In the genomic region with DNA sequence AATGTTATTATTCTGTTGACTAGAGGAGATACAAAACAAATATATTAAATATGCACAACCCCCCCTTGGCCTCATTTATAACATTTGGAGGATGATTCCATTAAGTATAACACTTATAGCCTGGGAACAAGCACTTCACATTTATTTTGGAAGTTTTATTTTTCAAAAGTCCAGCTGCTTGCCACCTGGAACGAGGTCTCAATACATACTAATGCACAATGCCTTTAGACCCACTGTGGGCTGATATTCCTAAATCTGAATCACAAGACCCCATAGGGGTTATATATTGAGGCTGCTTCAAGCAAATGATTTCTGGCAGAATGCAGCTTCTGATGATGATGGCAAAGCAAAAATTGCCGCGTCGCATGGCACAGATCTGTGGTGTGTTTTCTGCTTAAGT, we compare ENCODE assay signal across 34 mouse cellular contexts. TPM values are rescaled to one million over a fixed set of nuclear protein-coding genes. Genes with fewer than 3 reads are reported as not detected.
A peak's percentile ranks its signal among the peaks of the same experiment; 100 is the strongest.
DNase-seq lines count a peak whose midpoint lies in the region; ATAC-seq and TF ChIP-seq lines count a peak whose summit lies in the region.
"Had no signal": no experiment of that assay in that cellular context is flagged by ENCODE, and none has a peak within 500 bp of the region (broad histone marks: within the 10 kb centered on the region; RNA-seq: fewer than 3 reads in every experiment).

No protein-coding gene starts in this region.

- no peak for DNase-seq in hindbrain, embryonic 11.5 days (ENCODE audit: low spot score)
- DNase-seq in hindbrain, postnatal 0 days (ENCODE audit: low spot score) = no peak
- no peak for DNase-seq in neural tube, embryonic 11.5 days (ENCODE audit: low spot score)
- DNase-seq in forebrain, postnatal 0 days = peak; percentile 8
- DNase-seq in layer of hippocampus, adult 11-12 months (ENCODE audit: low spot score) = no peak
- DNase-seq: adrenal gland, postnatal 25 days; B cell, adult 2 months; cerebellum, adult 18-20 months; cerebellum, postnatal 10 days; gastrocnemius, adult 2 months; gastrocnemius, postnatal 36 days; heart, adult 2 months; heart, postnatal 4 days; kidney, adult 11 months; kidney, postnatal 14 days; liver, embryonic 13.5 days; lung, adult 18-20 months; lung, postnatal 4 days; right cerebral cortex, postnatal 4 days; thymus, adult 2 months; thymus, postnatal 36 days had no signal

- WGBS in hindbrain, embryonic 11.5 days = 53% methylated on average over 4 of the region's 4 CpGs
- 37% methylated on average over 4 of the region's 4 CpGs for WGBS in hindbrain, postnatal 0 days
- 49% methylated on average over 4 of the region's 4 CpGs for WGBS in neural tube, embryonic 11.5 days
- WGBS in neural tube, embryonic 15.5 days = 36% methylated on average over 4 of the region's 4 CpGs
- 22% methylated on average over 4 of the region's 4 CpGs for WGBS in forebrain, postnatal 0 days
- WGBS in neural tube, embryonic 13.5 days = 28% methylated on average over 4 of the region's 4 CpGs

- no peak for TF ChIP-seq CTCF in hindbrain, postnatal 0 days (IDR thresholded peaks at IDR 0.05; ENCODE audit: low read depth)
- no peak for TF ChIP-seq CTCF in forebrain, postnatal 0 days (IDR thresholded peaks at IDR 0.05; ENCODE audit: low read depth)

- no peak overlapping the region for H3K4me3 ChIP-seq in hindbrain, embryonic 11.5 days (ENCODE audit: low read depth, low read length)
- no peak overlapping the region for H3K4me3 ChIP-seq in hindbrain, postnatal 0 days (ENCODE audit: low read length)
- no peak overlapping the region for H3K4me3 ChIP-seq in neural tube, embryonic 11.5 days (ENCODE audit: low read depth, low read length)
- H3K4me3 ChIP-seq in neural tube, embryonic 15.5 days (replicated peaks) = no peak overlapping the region
- H3K4me3 ChIP-seq in forebrain, postnatal 0 days (ENCODE audit: low read depth, low read length) = no peak overlapping the region
- H3K4me3 ChIP-seq in neural tube, embryonic 13.5 days = no peak overlapping the region
- H3K4me3 ChIP-seq: gastrocnemius, adult 2 months; heart, adult 2 months; heart, embryonic 12.5 days; left cerebral cortex, adult 2 months; limb, embryonic 15.5 days; liver, embryonic 13.5 days; megakaryocyte, embryonic 14.5 days had no signal

- H3K4me1 ChIP-seq in hindbrain, embryonic 11.5 days (replicated peaks; ENCODE audit: control insufficient read depth, insufficient read depth, low read length) = peaks cover 3% of the 10 kb centered on the region; the same call in 1 of the 2 replicates
- no peaks in the 10 kb centered on the region for H3K4me1 ChIP-seq in hindbrain, postnatal 0 days (ENCODE audit: insufficient read depth, low read length)
- H3K4me1 ChIP-seq in neural tube, embryonic 11.5 days (ENCODE audit: control insufficient read depth, insufficient read depth, low read length) = 0 out of 2 replicates have a peak, but pooled peaks cover 2% of the 10 kb centered on the region
- peaks cover 6% of the 10 kb centered on the region for H3K4me1 ChIP-seq in neural tube, embryonic 15.5 days
- no peaks in the 10 kb centered on the region for H3K4me1 ChIP-seq in forebrain, postnatal 0 days (ENCODE audit: insufficient read depth)
- H3K4me1 ChIP-seq in neural tube, embryonic 13.5 days (replicated peaks) = peaks cover 13% of the 10 kb centered on the region
- H3K4me1 ChIP-seq: heart, embryonic 12.5 days; limb, embryonic 15.5 days; liver, embryonic 13.5 days; megakaryocyte, embryonic 14.5 days had no signal

- no peak overlapping the region for H3K4me2 ChIP-seq in hindbrain, embryonic 11.5 days (replicated peaks; ENCODE audit: low read depth, low read length)
- H3K4me2 ChIP-seq in hindbrain, postnatal 0 days (ENCODE audit: low read depth, low read length) = no peak overlapping the region
- H3K4me2 ChIP-seq in neural tube, embryonic 11.5 days (ENCODE audit: low read depth) = peak overlapping the region; percentile 3; the same call in 1 of the 2 replicates
- H3K4me2 ChIP-seq in neural tube, embryonic 15.5 days = no peak overlapping the region
- H3K4me2 ChIP-seq in forebrain, postnatal 0 days (ENCODE audit: low read depth) = no peak overlapping the region
- H3K4me2 ChIP-seq in neural tube, embryonic 13.5 days = 0 out of 2 replicates have a peak overlapping the region, but pooled peaks have one; percentile 35
- H3K4me2 ChIP-seq: limb, embryonic 15.5 days; liver, embryonic 13.5 days had no signal

- ATAC-seq in hindbrain, embryonic 11.5 days (ENCODE audit: low FRiP score) = peak; percentile 48
- no peak for ATAC-seq in hindbrain, postnatal 0 days
- peak; percentile 42 for ATAC-seq in neural tube, embryonic 11.5 days (ENCODE audit: insufficient read depth, low FRiP score, low TSS enrichment)
- ATAC-seq in neural tube, embryonic 15.5 days (ENCODE audit: low FRiP score) = no peak
- ATAC-seq in forebrain, postnatal 0 days = no peak
- no peak; the same call in 1 of the 2 replicates for ATAC-seq in neural tube, embryonic 13.5 days (ENCODE audit: low read depth)
- ATAC-seq: inflammation-experienced regulatory T-cells, adult 6 months; lung, postnatal 0 days had no signal

- no peak overlapping the region for H3K9ac ChIP-seq in hindbrain, embryonic 11.5 days (ENCODE audit: low read depth, low read length)
- no peak overlapping the region for H3K9ac ChIP-seq in hindbrain, postnatal 0 days (replicated peaks; ENCODE audit: low read length)
- H3K9ac ChIP-seq in neural tube, embryonic 11.5 days (ENCODE audit: low read length) = no peak overlapping the region
- H3K9ac ChIP-seq in neural tube, embryonic 15.5 days (replicated peaks) = no peak overlapping the region
- H3K9ac ChIP-seq in forebrain, postnatal 0 days = no peak overlapping the region
- no peak overlapping the region for H3K9ac ChIP-seq in neural tube, embryonic 13.5 days
- H3K9ac ChIP-seq: heart, embryonic 12.5 days; limb, embryonic 15.5 days; liver, embryonic 13.5 days had no signal

- H3K27me3 ChIP-seq in hindbrain, embryonic 11.5 days (ENCODE audit: control insufficient read depth, insufficient read depth, low read length) = peaks cover 13% of the 10 kb centered on the region
- peaks cover 59% of the 10 kb centered on the region for H3K27me3 ChIP-seq in hindbrain, postnatal 0 days (ENCODE audit: insufficient read depth, low read length)
- H3K27me3 ChIP-seq in neural tube, embryonic 11.5 days (ENCODE audit: control insufficient read depth, insufficient read depth, low read length) = no peaks in the 10 kb centered on the region; the same call in 1 of the 2 replicates
- H3K27me3 ChIP-seq in neural tube, embryonic 15.5 days (replicated peaks) = peaks cover 23% of the 10 kb centered on the region
- H3K27me3 ChIP-seq in forebrain, postnatal 0 days (ENCODE audit: insufficient read depth, low read length) = peaks cover 46% of the 10 kb centered on the region
- peaks cover 71% of the 10 kb centered on the region for H3K27me3 ChIP-seq in neural tube, embryonic 13.5 days
- H3K27me3 ChIP-seq: megakaryocyte, embryonic 14.5 days had no signal

- H3K36me3 ChIP-seq in hindbrain, embryonic 11.5 days (ENCODE audit: control insufficient read depth, insufficient read depth, low read length) = no peaks in the 10 kb centered on the region
- no peaks in the 10 kb centered on the region for H3K36me3 ChIP-seq in hindbrain, postnatal 0 days (ENCODE audit: insufficient read depth, low read length)
- no peaks in the 10 kb centered on the region for H3K36me3 ChIP-seq in neural tube, embryonic 11.5 days (ENCODE audit: control insufficient read depth, insufficient read depth, low read length)
- H3K36me3 ChIP-seq in neural tube, embryonic 15.5 days = no peaks in the 10 kb centered on the region
- H3K36me3 ChIP-seq in forebrain, postnatal 0 days (ENCODE audit: insufficient read depth) = no peaks in the 10 kb centered on the region
- H3K36me3 ChIP-seq in neural tube, embryonic 13.5 days = no peaks in the 10 kb centered on the region
- H3K36me3 ChIP-seq: heart, embryonic 12.5 days; limb, embryonic 15.5 days; liver, embryonic 13.5 days had no signal

- H3K27ac ChIP-seq in hindbrain, embryonic 11.5 days (ENCODE audit: low read depth, low read length) = no peak overlapping the region
- no peak overlapping the region for H3K27ac ChIP-seq in hindbrain, postnatal 0 days
- H3K27ac ChIP-seq in neural tube, embryonic 11.5 days (ENCODE audit: low read depth, low read length) = no peak overlapping the region
- H3K27ac ChIP-seq in neural tube, embryonic 15.5 days (replicated peaks) = no peak overlapping the region
- no peak overlapping the region for H3K27ac ChIP-seq in forebrain, postnatal 0 days (ENCODE audit: low read depth, low read length)
- H3K27ac ChIP-seq in neural tube, embryonic 13.5 days (replicated peaks) = no peak overlapping the region
- H3K27ac ChIP-seq: gastrocnemius, adult 2 months; heart, adult 2 months; left cerebral cortex, adult 2 months; limb, embryonic 15.5 days; liver, embryonic 13.5 days had no signal

- no peaks in the 10 kb centered on the region for H3K9me3 ChIP-seq in hindbrain, embryonic 11.5 days (ENCODE audit: control insufficient read depth, low read length)
- no peaks in the 10 kb centered on the region for H3K9me3 ChIP-seq in hindbrain, postnatal 0 days (ENCODE audit: low read length)
- H3K9me3 ChIP-seq in neural tube, embryonic 11.5 days (ENCODE audit: control insufficient read depth, low read length) = no peaks in the 10 kb centered on the region
- no peaks in the 10 kb centered on the region for H3K9me3 ChIP-seq in neural tube, embryonic 15.5 days (replicated peaks)
- H3K9me3 ChIP-seq in forebrain, postnatal 0 days (ENCODE audit: low read length) = no peaks in the 10 kb centered on the region
- no peaks in the 10 kb centered on the region for H3K9me3 ChIP-seq in neural tube, embryonic 13.5 days
- H3K9me3 ChIP-seq: heart, embryonic 12.5 days; limb, embryonic 15.5 days; liver, embryonic 13.5 days; megakaryocyte, embryonic 14.5 days had no signal

RNA-seq across cellular contexts. Expression of a gene that starts 25.3 kb away (rescaled TPM):
- polyA plus RNA-seq in hindbrain, embryonic 11.5 days (2014; fragmentation: Nextera tagmentation; extraction: Ambion mirVana) = 0.11 TPM in 1 of 2 replicates, not detected in the other
- 0.05 TPM in 1 of 2 replicates, not detected in the other for total RNA-seq in hindbrain, postnatal 0 days (2014; rRNA removed)
- not detected in 2 replicates for polyA plus RNA-seq in hindbrain, postnatal 0 days (2015; fragmentation: Nextera tagmentation; extraction: Ambion mirVana)
- polyA plus RNA-seq in neural tube, embryonic 11.5 days (2014; fragmentation: Nextera tagmentation; extraction: Ambion mirVana) = not detected in 2 replicates
- polyA plus RNA-seq in neural tube, embryonic 15.5 days (2015; fragmentation: Nextera tagmentation; extraction: Ambion mirVana) = not detected in 2 replicates
- 6.1 and 19.7 TPM in 2 replicates for total RNA-seq in forebrain, postnatal 0 days (2014; rRNA removed)
- polyA plus RNA-seq in forebrain, postnatal 0 days (2015; fragmentation: Nextera tagmentation; extraction: Ambion mirVana) = 4.5 and 10.0 TPM in 2 replicates
- 0.12 TPM in 1 of 2 replicates, not detected in the other for polyA plus RNA-seq in neural tube, embryonic 13.5 days (2015; fragmentation: Nextera tagmentation; extraction: Ambion mirVana)
- total RNA-seq: adrenal gland, adult 18-20 months; adrenal gland, postnatal 25 days; gastrocnemius, adult 2 months; gastrocnemius, postnatal 36 days; heart, adult 2 months; heart, postnatal 4 days; layer of hippocampus, postnatal 10 days had no signal
- polyA plus RNA-seq: heart, adult 2 months; heart, embryonic 12.5 days; heart, postnatal 0 days; inflammation-experienced regulatory T-cells, adult 6 months; kidney, embryonic 14.5 days; limb, embryonic 15.5 days; liver, embryonic 13.5 days; lung, postnatal 0 days; spleen, adult 2 months had no signal

Comparison
In these comparisons a context has a peak if more than half of its experiments do, and no peak if none do; other contexts are left out.
1. ATAC-seq: peak in hindbrain, embryonic 11.5 days (single experiment) and neural tube, embryonic 11.5 days (single experiment); none in hindbrain, postnatal 0 days (single experiment), neural tube, embryonic 15.5 days (single experiment), forebrain, postnatal 0 days (single experiment) and neural tube, embryonic 13.5 days (single experiment).
2. H3K4me2 ChIP-seq: peak in neural tube, embryonic 11.5 days (single experiment) and neural tube, embryonic 13.5 days (single experiment); none in hindbrain, embryonic 11.5 days (single experiment), hindbrain, postnatal 0 days (single experiment), neural tube, embryonic 15.5 days (single experiment) and forebrain, postnatal 0 days (single experiment).